Mouse (Mus musculus) CH12.LX (cell line): ENCODE results near the gene Vmn1r219. TPM values are rescaled to one million over a fixed set of nuclear protein-coding genes. Genes with fewer than 3 reads are reported as not detected.
"Not testable (repeated sequence)": the region's sequence is repeated elsewhere in the genome, so short reads cannot be mapped to it uniquely, and the experiment has no call there.

Source experiments
- DNase-seq: peaks from one replicate; pipeline ENCODE4 v3.0.0-alpha.2; 2013; ENCODE audit errors: extremely low read depth
- H3K27ac ChIP-seq: 2 replicates; pipeline ENCODE4 v1.5.1; 2012; ENCODE audit warnings: low read depth, mild to moderate bottlenecking, control low read depth, moderate library complexity; ENCODE audit not compliant: insufficient read depth
- H3K27me3 ChIP-seq: replicated peaks from 2 replicates; pipeline ENCODE3; 2012; ENCODE audit warnings: inconsistent platforms
- H3K36me3 ChIP-seq, 2 experiments: replicated peaks in 1 of 2; 2 replicates each; pipeline versions ENCODE3 to v1.6.1; 2012; ENCODE audit warnings: inconsistent platforms in 1 of 2, low read length in 1 of 2, mild to moderate bottlenecking in 1 of 2, mixed read lengths in 1 of 2, moderate library complexity in 1 of 2; ENCODE audit not compliant: control insufficient read depth in 1 of 2, insufficient read depth in 1 of 2
- H3K4me1 ChIP-seq, 2 experiments: 2 replicates each; pipeline ENCODE4 v1.6.1; 2012; ENCODE audit warnings: inconsistent platforms in 1 of 2, moderate library complexity in 1 of 2; ENCODE audit not compliant: insufficient read depth in 2 of 2, control insufficient read depth in 1 of 2
- H3K4me2 ChIP-seq: 2 replicates; pipeline ENCODE4 v1.6.1; 2012; ENCODE audit warnings: low read depth, mild to moderate bottlenecking, control low read depth; ENCODE audit not compliant: poor library complexity, insufficient read depth, severe bottlenecking
- H3K4me3 ChIP-seq, 3 experiments: fragments of 150-350 bp in 1 of 3; sonication (generic) in 1 of 3; replicated peaks in 1 of 3; 2 replicates each; pipeline versions ENCODE3 to v1.5.1; 2011 to 2012; ENCODE audit warnings: low read depth in 2 of 3, low read length in 2 of 3, mild to moderate bottlenecking in 2 of 3, moderate library complexity in 2 of 3, control low read depth in 1 of 3, improper control_type of control experiment in 1 of 3, inconsistent platforms in 1 of 3, mixed read lengths in 1 of 3; ENCODE audit not compliant: poor library complexity in 1 of 3
- H3K79me2 ChIP-seq: replicated peaks from 2 replicates; pipeline ENCODE4 v1.6.1; 2012; ENCODE audit warnings: mild to moderate bottlenecking, moderate library complexity; ENCODE audit not compliant: control insufficient read depth, poor library complexity, insufficient read depth, severe bottlenecking; ENCODE audit errors: extremely low read depth
- H3K9ac ChIP-seq: 2 replicates; pipeline ENCODE4 v1.6.1; 2012; ENCODE audit warnings: low read depth, mild to moderate bottlenecking, control low read depth, moderate library complexity; ENCODE audit not compliant: insufficient read depth
- H3K9me3 ChIP-seq: replicated peaks from 2 replicates; pipeline ENCODE3; 2012; ENCODE audit warnings: low read length, inconsistent platforms, mixed read lengths
- CHD1 ChIP-seq: IDR thresholded peaks from 2 replicates; pipeline ENCODE4 v1.6.1; 2012; ENCODE audit warnings: low read depth, low read length, improper control_type of control experiment, inconsistent platforms
- CHD2 ChIP-seq: IDR thresholded peaks from 2 replicates; pipeline ENCODE4 v1.6.1; 2011; ENCODE audit warnings: low read length, improper control_type of control experiment
- E2F4 ChIP-seq: IDR thresholded peaks from 2 replicates; pipeline ENCODE4 v1.6.1; 2011; ENCODE audit warnings: low read depth, low read length, improper control_type of control experiment; ENCODE audit not compliant: insufficient replicate concordance
- ELF1 ChIP-seq: IDR thresholded peaks from 2 replicates; pipeline ENCODE4 v1.6.1; 2014; ENCODE audit warnings: low read depth, mild to moderate bottlenecking, inconsistent platforms, low read length, improper control_type of control experiment
- ETS1 ChIP-seq: conservative IDR thresholded peaks from 2 replicates; pipeline ENCODE4 v1.6.1; 2012; ENCODE audit warnings: low read depth, mild to moderate bottlenecking, inconsistent platforms, low read length, improper control_type of control experiment, moderate library complexity
- HCFC1 ChIP-seq: IDR thresholded peaks from 2 replicates; pipeline ENCODE4 v1.6.1; 2012; ENCODE audit warnings: low read depth, mild to moderate bottlenecking, inconsistent platforms, low read length, improper control_type of control experiment
- JUN ChIP-seq: IDR thresholded peaks from 2 replicates; pipeline ENCODE4 v1.6.1; 2011; ENCODE audit warnings: low read depth, mild to moderate bottlenecking, low read length, improper control_type of control experiment, moderate library complexity; ENCODE audit not compliant: insufficient read depth
- JUND ChIP-seq: conservative IDR thresholded peaks from 2 replicates; pipeline ENCODE4 v1.6.1; 2011; ENCODE audit warnings: low read depth, low read length, improper control_type of control experiment
- KAT2A ChIP-seq: IDR thresholded peaks from 2 replicates; pipeline ENCODE4 v1.6.1; 2012; ENCODE audit warnings: low read length, improper control_type of control experiment, inconsistent platforms; ENCODE audit not compliant: insufficient replicate concordance
- MAFK ChIP-seq: IDR thresholded peaks from 2 replicates; pipeline ENCODE4 v1.6.1; 2011; ENCODE audit warnings: low read length, improper control_type of control experiment; ENCODE audit not compliant: insufficient replicate concordance
- MAX ChIP-seq: IDR thresholded peaks from 2 replicates; pipeline ENCODE4 v1.6.1; 2011; ENCODE audit warnings: low read length, improper control_type of control experiment
- MEF2A ChIP-seq: IDR thresholded peaks from 2 replicates; pipeline ENCODE4 v1.6.1; 2014; ENCODE audit warnings: low read depth, mild to moderate bottlenecking, inconsistent platforms, low read length, improper control_type of control experiment, borderline replicate concordance
- MXI1 ChIP-seq: IDR thresholded peaks from 2 replicates; pipeline ENCODE4 v1.6.1; 2011; ENCODE audit warnings: mild to moderate bottlenecking, low read depth, low read length, improper control_type of control experiment
- PAX5 ChIP-seq: IDR thresholded peaks from 2 replicates; pipeline ENCODE4 v1.6.1; 2012; ENCODE audit warnings: low read length, inconsistent platforms, mixed read lengths
- RAD21 ChIP-seq: IDR thresholded peaks from 2 replicates; pipeline ENCODE4 v1.6.1; 2011; ENCODE audit warnings: low read depth, mild to moderate bottlenecking, low read length, improper control_type of control experiment, moderate library complexity
- RCOR1 ChIP-seq: conservative IDR thresholded peaks from 2 replicates; pipeline ENCODE4 v1.6.1; 2012; ENCODE audit warnings: low read depth, mild to moderate bottlenecking, inconsistent platforms, low read length, improper control_type of control experiment
- TBP ChIP-seq: conservative IDR thresholded peaks from 2 replicates; pipeline ENCODE4 v1.6.1; 2011; ENCODE audit warnings: low read depth, low read length, improper control_type of control experiment
- TCF12 ChIP-seq: IDR thresholded peaks from 2 replicates; pipeline ENCODE4 v1.6.1; 2014; ENCODE audit warnings: low read depth, mild to moderate bottlenecking, inconsistent platforms, low read length, improper control_type of control experiment
- ZNF384 ChIP-seq: IDR thresholded peaks from 2 replicates; pipeline ENCODE4 v1.6.1; 2012; ENCODE audit warnings: low read depth, low read length, improper control_type of control experiment, inconsistent platforms
- dilution Hi-C: fragments of 300-500 bp; cut with MboI; formaldehyde crosslinking; loops from 2 replicates; pipeline ENCODE4 v1.14.3; 2020; ENCODE audit warnings: low sequenced_read_pairs; ENCODE audit not compliant: extremely low pct_unique_long_range_greater_than_20kb, extremely low pct_ligation_motif_present
- in situ Hi-C: fragments of 300-500 bp; cut with MboI; formaldehyde crosslinking; loops from 3 replicates; pipeline ENCODE4 v1.14.3; 2019; ENCODE audit warnings: low sequenced_read_pairs, low pct_ligation_motif_present, low pct_unique_long_range_greater_than_20kb, mixed read lengths
- polyA plus RNA-seq: library from polyadenylated mRNA; unstranded; fragments of >175 nt; gene quantifications from 2 replicates; pipeline ENCODE4 v1.2.1, GENCODE M21; 2012; ENCODE audit warnings: low read depth; ENCODE audit not compliant: insufficient read length
- total RNA-seq, 2 experiments: library from RNA; depleted of rRNA; stranded (reverse); fragments of 300-350 nt in 1 of 2; fragments of >200 nt in 1 of 2; gene quantifications; 2 replicates each; pipeline ENCODE4 v1.2.3; 2012 to 2014

The Vmn1r219 gene
- not detected in 2 replicates for total RNA-seq (2012; rRNA removed)
- total RNA-seq (2014; rRNA removed) = not detected in 2 replicates
- not detected in 2 replicates for polyA plus RNA-seq

GRCm38 (mm10) chr13:23159012-23159411 lies at the start of gene Vmn1r219:
Gene Vmn1r219, plus strand, starts transcription at chr13:23159312.
- Histone ChIP-seq H3K36me3 (no peaks in the 10 kb centered on the region), H3K9ac (no peak within 1 kb of the TSS), H3K4me3 (no peak within 1 kb of the TSS), H3K4me1 (no peaks in the 10 kb centered on the region), H3K9me3 (no peaks in the 10 kb centered on the region), H3K27me3 (no peaks in the 10 kb centered on the region), H3K27ac (no peak within 1 kb of the TSS), H3K4me2 (no peak within 1 kb of the TSS), H3K79me2 (no peaks in the 10 kb centered on the region)
- in situ Hi-C loops = no loop called here
- dilution Hi-C loops = no loop called here
- DNase-seq = no peak
- no peak for TF ChIP-seq JUND
- no peak for TF ChIP-seq TBP
- no peak for TF ChIP-seq E2F4
- TF ChIP-seq RCOR1 = no peak

- H3K9ac ChIP-seq, in situ Hi-C loops, H3K27me3 ChIP-seq, H3K9me3 ChIP-seq, DNase-seq, H3K4me1 ChIP-seq, dilution Hi-C loops, H3K4me3 ChIP-seq, H3K36me3 ChIP-seq, H3K27ac ChIP-seq, H3K4me2 ChIP-seq, H3K79me2 ChIP-seq: not testable (repeated sequence)
These were observed 41.0 kb upstream of the Vmn1r219 start, which contains the start of gene Vmn1r217 for GRCm38 (mm10) chr13:23118126-23118525. Gene Vmn1r217, minus strand, starts transcription at chr13:23118226.

DNA sequence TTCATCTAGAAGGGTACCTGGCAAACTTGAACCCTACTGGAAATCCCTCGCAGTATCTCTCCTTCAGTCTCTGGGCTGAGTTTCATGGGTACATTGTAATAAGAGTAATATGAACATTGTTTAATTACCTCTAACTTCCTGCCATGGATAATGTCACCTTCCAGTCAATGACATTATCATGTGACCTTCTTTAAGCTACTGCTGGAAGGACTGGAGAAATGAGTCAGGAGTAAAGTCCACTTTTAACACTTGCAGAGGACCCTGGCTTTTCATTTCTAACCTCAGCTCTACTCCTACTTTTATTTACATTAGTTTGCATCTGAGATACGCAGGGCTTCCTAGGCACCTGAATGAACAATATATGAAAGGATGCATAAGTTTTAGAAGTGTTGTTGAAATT lies 38.5 kb upstream of the Vmn1r219 start:
- in situ Hi-C loops = no loop called here
- TF ChIP-seq MXI1 (no peak), MAX (no peak), PAX5 (no peak), CHD2 (no peak), MAFK (no peak), KAT2A (no peak), CHD1 (no peak), ZNF384 (no peak), RAD21 (no peak), JUN (no peak), ELF1 (no peak), MEF2A (no peak), ETS1 (no peak), HCFC1 (no peak), TCF12 (no peak)
- TF ChIP-seq, all 38 proteins: peak for 0
- DNase-seq = no peak

More for the DNA sequence above, 38.5 kb upstream of the Vmn1r219 start:
- H3K9me3 ChIP-seq = no peaks in the 10 kb centered on the region
- H3K79me2 ChIP-seq = no peaks in the 10 kb centered on the region
- no peaks in the 10 kb centered on the region for H3K4me1 ChIP-seq
- no peak overlapping the region for H3K9ac ChIP-seq
- no peak overlapping the region for H3K4me2 ChIP-seq
- H3K27ac ChIP-seq = no peak overlapping the region
- no peaks in the 10 kb centered on the region for H3K36me3 ChIP-seq
- no peak overlapping the region for H3K4me3 ChIP-seq
- H3K27me3 ChIP-seq = no peaks in the 10 kb centered on the region
- dilution Hi-C loops = no loop called here
